Mouse (Mus musculus): ENCODE data around the gene Erlec1. TPM values are rescaled to one million over a fixed set of nuclear protein-coding genes. Genes with fewer than 3 reads are reported as not detected.

Erlec1 gene
- polyA plus RNA-seq (2014; fragmentation: Illumina TruSeq; extraction: RNeasy Lipid Tissue Mini Kit (QIAGEN cat#74804); ENCODE audit: low read depth, low replicate concordance), result 78.4 TPM

DNA sequence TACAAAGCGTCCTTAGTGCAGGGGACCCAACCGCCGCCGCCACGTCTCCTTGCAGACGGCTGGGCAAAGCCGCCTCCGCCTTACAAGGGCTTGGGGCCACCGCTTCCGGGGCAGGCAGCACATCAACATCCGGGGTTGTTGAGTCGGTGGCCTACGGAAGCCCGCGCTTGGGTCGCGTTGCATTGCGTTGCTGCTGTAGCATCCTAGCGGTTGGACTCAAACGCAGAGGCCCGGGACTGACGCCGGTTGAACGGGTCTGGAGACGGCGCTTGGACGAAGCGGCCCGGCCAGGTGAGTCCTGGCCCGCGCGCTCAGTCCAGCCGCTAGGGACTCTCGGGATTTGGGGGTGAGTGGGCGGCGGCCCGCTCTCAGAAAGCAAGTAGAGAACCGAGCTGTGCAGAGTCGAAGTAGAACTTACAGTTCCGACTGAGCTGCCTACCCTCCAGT is at the start of gene Erlec1:
Gene Erlec1, minus strand, starts transcription at position 57 of the 447 bp plus-strand sequence.

DNA sequence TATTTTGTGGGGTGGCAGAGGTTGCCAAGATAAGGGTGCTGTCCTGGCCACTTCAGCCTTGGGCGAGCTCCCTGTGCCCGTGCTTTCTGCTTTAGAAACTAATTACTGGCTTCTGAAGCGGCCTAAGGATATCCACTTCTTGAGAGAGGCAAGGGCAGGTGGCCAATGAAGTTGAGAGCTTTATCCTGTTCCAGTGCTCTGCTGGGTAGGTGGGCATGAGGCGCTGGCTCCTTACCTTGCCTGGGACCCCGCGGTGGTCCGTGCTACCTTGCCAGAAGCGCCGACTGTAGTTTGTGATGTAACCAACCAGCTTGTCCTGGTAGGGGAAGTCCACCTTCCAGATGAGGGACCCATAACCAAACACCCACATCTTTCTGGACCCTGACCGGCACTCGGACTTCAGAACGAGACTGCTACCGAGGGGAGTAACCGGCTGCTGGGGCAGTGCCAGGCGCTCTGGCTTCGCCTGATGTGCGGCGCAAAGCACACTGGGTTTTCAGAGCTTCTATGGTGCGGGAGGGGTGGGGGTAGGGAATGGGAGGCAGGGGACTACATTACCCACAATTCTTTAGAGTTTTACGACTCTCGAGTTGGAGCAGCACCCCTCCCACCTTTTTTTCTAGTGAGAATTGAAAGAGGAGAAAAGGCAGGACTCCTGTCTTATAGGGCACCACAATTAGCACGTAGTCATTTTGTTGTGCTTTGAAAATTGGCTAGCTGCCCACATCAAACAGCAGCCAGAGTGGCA is 31.9 kb upstream of the Erlec1 start, which contains the start of gene Chac2:
Gene Chac2, minus strand, starts transcription at position 474 of the 748 bp plus-strand sequence.

DNA sequence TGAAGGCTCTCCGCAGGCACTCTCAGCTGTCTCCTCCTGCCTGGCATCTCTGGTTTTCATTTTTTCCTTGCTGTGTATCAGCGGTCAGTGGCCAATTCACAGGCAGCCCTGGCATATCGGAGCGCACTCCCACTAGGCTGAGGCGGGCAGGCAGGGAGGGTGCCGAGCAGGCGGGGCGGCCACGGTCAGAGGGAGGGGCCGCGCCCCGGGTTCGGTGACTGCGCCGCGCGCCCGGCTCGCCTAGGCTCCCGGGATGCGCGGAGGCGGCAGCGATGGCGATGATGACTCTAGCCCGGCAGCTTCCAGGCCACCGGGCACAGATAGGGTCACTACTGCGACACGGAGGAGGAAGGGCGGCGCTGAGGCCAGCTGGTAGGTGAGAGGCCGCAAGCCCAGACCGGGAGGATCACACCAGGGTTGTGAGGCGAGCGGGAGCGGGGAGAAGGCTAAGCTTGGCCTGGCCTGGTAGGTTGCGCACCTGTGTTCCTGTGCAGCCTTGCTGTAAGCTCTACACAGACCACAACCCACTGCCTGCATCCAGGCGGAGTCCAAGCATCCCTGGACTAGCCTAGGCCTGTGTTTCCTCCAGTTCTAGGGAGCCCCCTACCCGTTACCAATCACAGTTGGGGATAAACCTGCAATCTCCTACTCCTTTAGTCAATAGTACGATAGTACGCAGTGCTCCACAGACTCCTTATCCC is 68.8 kb downstream of the Erlec1 start, which contains the start of the genes Gpr75 and Asb3:
Gene Gpr75, plus strand, starts transcription at position 188 of the 701 bp plus-strand sequence.
Gene Asb3, plus strand, starts transcription at position 246 of the 701 bp plus-strand sequence.

Other genes starting within 250 kb of the Erlec1 start
- 92.5 TPM for gene Psme4, start 182.6 kb downstream of the Erlec1 start, polyA plus RNA-seq (2014; fragmentation: Illumina TruSeq; extraction: RNeasy Lipid Tissue Mini Kit (QIAGEN cat#74804); ENCODE audit: low read depth, low replicate concordance)
- not detected for gene Gpr75, start 69.0 kb downstream of the Erlec1 start, polyA plus RNA-seq (2014; fragmentation: Illumina TruSeq; extraction: RNeasy Lipid Tissue Mini Kit (QIAGEN cat#74804); ENCODE audit: low read depth, low replicate concordance)
- gene Asb3, start 68.9 kb downstream of the Erlec1 start, polyA plus RNA-seq (2014; fragmentation: Illumina TruSeq; extraction: RNeasy Lipid Tissue Mini Kit (QIAGEN cat#74804); ENCODE audit: low read depth, low replicate concordance), result 13.7 TPM
- gene Chac2, start 32.0 kb upstream of the Erlec1 start, polyA plus RNA-seq (2014; fragmentation: Illumina TruSeq; extraction: RNeasy Lipid Tissue Mini Kit (QIAGEN cat#74804); ENCODE audit: low read depth, low replicate concordance), result 133 TPM
- not detected for gene Gm17332, start 228.1 kb upstream of the Erlec1 start, polyA plus RNA-seq (2014; fragmentation: Illumina TruSeq; extraction: RNeasy Lipid Tissue Mini Kit (QIAGEN cat#74804); ENCODE audit: low read depth, low replicate concordance)

Measured in liver, adult 10 weeks (tissue).